Mouse (Mus musculus) frontal cortex, adult (tissue): ENCODE results near the gene Sept1.
A peak's percentile ranks its signal among the peaks of the same experiment; 100 is the strongest.

Experiments
- ATAC-seq: cut with Nextera tagmentation; 2 replicates; pipeline ENCODE4 v1.9.2; 2017; ENCODE audit warnings: mild to moderate bottlenecking, moderate library complexity, mixed read lengths; ENCODE audit not compliant: low TSS enrichment

Sept1 gene

GRCm38 (mm10) chr7:127218670-127219069, 14.3 kb downstream of the Sept1 start:
- no peak for ATAC-seq

GRCm38 (mm10) chr7:127217901-127218642, 14.9 kb downstream of the Sept1 start:
- no peak for ATAC-seq

- ATAC-seq = no peak
Observed at GRCm38 (mm10) chr7:127217475-127217874, 15.5 kb downstream of the Sept1 start.

- ATAC-seq = no peak
Observed at GRCm38 (mm10) chr7:127216307-127216706, 16.6 kb downstream of the Sept1 start.

- ATAC-seq = peak; percentile 67
Observed at GRCm38 (mm10) chr7:127214981-127215871, 17.7 kb downstream of the Sept1 start.

- no peak for ATAC-seq
Observed at GRCm38 (mm10) chr7:127214521-127214920, 18.4 kb downstream of the Sept1 start.

- no peak for ATAC-seq
Observed at GRCm38 (mm10) chr7:127213930-127214329, 19.0 kb downstream of the Sept1 start.

GRCm38 (mm10) chr7:127213485-127213884, 19.4 kb downstream of the Sept1 start:
- ATAC-seq = no peak

GRCm38 (mm10) chr7:127212432-127213250, 20.3 kb downstream of the Sept1 start:
- ATAC-seq = no peak

- ATAC-seq = no peak
Observed at GRCm38 (mm10) chr7:127211014-127211745, 21.8 kb downstream of the Sept1 start.

GRCm38 (mm10) chr7:127210266-127210665, 22.7 kb downstream of the Sept1 start:
- no peak for ATAC-seq

GRCm38 (mm10) chr7:127209851-127210250, 23.1 kb downstream of the Sept1 start:
- no peak for ATAC-seq

GRCm38 (mm10) chr7:127208553-127209438, 24.1 kb downstream of the Sept1 start, which contains the start of gene Mylpf:
Mylpf (plus strand) TSS chr7:127208890.
- peak; percentile 89 for ATAC-seq

- ATAC-seq = no peak
Observed at GRCm38 (mm10) chr7:127208295-127208552, 24.7 kb downstream of the Sept1 start, which contains the start of gene Tbc1d10b. Tbc1d10b (minus strand) TSS chr7:127208468.

GRCm38 (mm10) chr7:127207374-127208294, 25.3 kb downstream of the Sept1 start:
- ATAC-seq = no peak

GRCm38 (mm10) chr7:127206606-127207005, 26.3 kb downstream of the Sept1 start:
- ATAC-seq = no peak

- no peak for ATAC-seq
Observed at GRCm38 (mm10) chr7:127196484-127196883, 36.4 kb downstream of the Sept1 start.

GRCm38 (mm10) chr7:127195544-127196295, 37.2 kb downstream of the Sept1 start, which contains the start of gene Cd2bp2:
Cd2bp2 (minus strand) TSS chr7:127196050.
- peak; percentile 95 for ATAC-seq
